Mouse (Mus musculus): Measurements from ENCODE around the gene Rxrb. TPM values are rescaled to one million over a fixed set of nuclear protein-coding genes. Genes with fewer than 3 reads are reported as not detected.
A peak's percentile ranks its signal among the peaks of the same experiment; 100 is the strongest.

Gene Rxrb
- polyA plus RNA-seq, 1 experiment from 2014 or later = 16.4 TPM

- H3K9me3 ChIP-seq (ENCODE audit: control insufficient read depth, low read length) = no peaks in the 10 kb centered on the region
- H3K27me3 ChIP-seq (ENCODE audit: control insufficient read depth, insufficient read depth, low read length) = peaks cover 39% of the 10 kb centered on the region
- H3K4me3 ChIP-seq (ENCODE audit: control insufficient read depth in 1 of 2, insufficient read depth in 1 of 2, low read depth in 1 of 2, low read length in 2 of 2) = peak overlapping the region in 1 of 2 experiments; percentile 21; a peak in 2 of 4 replicates
- no peak overlapping the region for H3K27ac ChIP-seq (replicated peaks in 1 of 2; ENCODE audit: control insufficient read depth in 1 of 2, insufficient read depth in 1 of 2, low read depth in 2 of 2, low read length in 2 of 2)
- WGBS = 28% methylated on average over 16 of the region's 21 CpGs
- H3K9ac ChIP-seq (ENCODE audit: low read length) = peak overlapping the region; percentile 21; the same call in 1 of the 2 replicates
- peak overlapping the region; percentile 60 for H3K4me2 ChIP-seq (ENCODE audit: low read length)
- ATAC-seq (ENCODE audit: insufficient number of reproducible peaks, insufficient read depth, low FRiP score, low read depth) = no peak
- H3K36me3 ChIP-seq (ENCODE audit: control insufficient read depth, insufficient read depth, low read length) = peaks cover 45% of the 10 kb centered on the region
- peaks cover 10 to 25% of the 10 kb centered on the region in 2 experiments for H3K4me1 ChIP-seq (ENCODE audit: control insufficient read depth in 2 of 2, insufficient read depth in 2 of 2, low read length in 2 of 2)
These were observed 6.8 kb downstream of the Rxrb start for GRCm38 (mm10) chr17:34038440-34038839.

GRCm38 (mm10) chr17:34038878-34039561 lies 7.4 kb downstream of the Rxrb start, which contains the start of gene Col11a2:
Gene Col11a2, plus strand, starts transcription at chr17:34039437.
- H3K4me3 ChIP-seq (ENCODE audit: control insufficient read depth in 1 of 2, insufficient read depth in 1 of 2, low read depth in 1 of 2, low read length in 2 of 2) = peak within 1 kb of the TSS in 1 of 2 experiments; percentile 21; a peak in 2 of 4 replicates
- H3K9me3 ChIP-seq (ENCODE audit: control insufficient read depth, low read length) = no peaks in the 10 kb centered on the region
- peak within 1 kb of the TSS; percentile 22 for H3K9ac ChIP-seq (ENCODE audit: low read length)
- peaks cover 39% of the 10 kb centered on the region for H3K36me3 ChIP-seq (ENCODE audit: control insufficient read depth, insufficient read depth, low read length)
- H3K4me1 ChIP-seq (ENCODE audit: control insufficient read depth in 2 of 2, insufficient read depth in 2 of 2, low read length in 2 of 2) = peaks cover 10 to 25% of the 10 kb centered on the region in 2 experiments
- H3K4me2 ChIP-seq (ENCODE audit: low read length) = peak within 1 kb of the TSS; percentile 60
- H3K27me3 ChIP-seq (ENCODE audit: control insufficient read depth, insufficient read depth, low read length) = peaks cover 39% of the 10 kb centered on the region
- WGBS = 8% methylated on average over 28 of the region's 28 CpGs
- ATAC-seq (ENCODE audit: insufficient number of reproducible peaks, insufficient read depth, low FRiP score, low read depth) = no peak
- H3K27ac ChIP-seq (replicated peaks in 1 of 2; ENCODE audit: control insufficient read depth in 1 of 2, insufficient read depth in 1 of 2, low read depth in 2 of 2, low read length in 2 of 2) = no peak within 1 kb of the TSS

GRCm38 (mm10) chr17:34039562-34040450 lies 8.2 kb downstream of the Rxrb start:
- 20% methylated on average over 17 of the region's 17 CpGs for WGBS
- Histone ChIP-seq H3K4me3 (ENCODE audit: control insufficient read depth in 1 of 2, insufficient read depth in 1 of 2, low read depth in 1 of 2, low read length in 2 of 2) (peak overlapping the region in 1 of 2 experiments; percentile 21; a peak in 2 of 4 replicates), H3K27ac (replicated peaks in 1 of 2; ENCODE audit: control insufficient read depth in 1 of 2, insufficient read depth in 1 of 2, low read depth in 2 of 2, low read length in 2 of 2) (no peak overlapping the region), H3K27me3 (ENCODE audit: control insufficient read depth, insufficient read depth, low read length) (peaks cover 39% of the 10 kb centered on the region), H3K9ac (ENCODE audit: low read length) (0 out of 2 replicates have a peak overlapping the region, but pooled peaks have one; percentile 22), H3K36me3 (ENCODE audit: control insufficient read depth, insufficient read depth, low read length) (peaks cover 31% of the 10 kb centered on the region), H3K4me1 (ENCODE audit: control insufficient read depth in 2 of 2, insufficient read depth in 2 of 2, low read length in 2 of 2) (peaks cover 10 to 22% of the 10 kb centered on the region in 2 experiments), H3K4me2 (ENCODE audit: low read length) (peak overlapping the region; percentile 60), H3K9me3 (ENCODE audit: control insufficient read depth, low read length) (no peaks in the 10 kb centered on the region)
- no peak for ATAC-seq (ENCODE audit: insufficient number of reproducible peaks, insufficient read depth, low FRiP score, low read depth)

- Histone ChIP-seq H3K27me3 (ENCODE audit: control insufficient read depth, insufficient read depth, low read length) (peaks cover 18% of the 10 kb centered on the region), H3K4me2 (ENCODE audit: low read length) (no peak overlapping the region), H3K4me3 (ENCODE audit: control insufficient read depth in 1 of 2, insufficient read depth in 1 of 2, low read depth in 1 of 2, low read length in 2 of 2) (no peak overlapping the region), H3K9me3 (ENCODE audit: control insufficient read depth, low read length) (peaks cover 5% of the 10 kb centered on the region; the same call in 1 of the 2 replicates), H3K27ac (replicated peaks in 1 of 2; ENCODE audit: control insufficient read depth in 1 of 2, insufficient read depth in 1 of 2, low read depth in 2 of 2, low read length in 2 of 2) (no peak overlapping the region), H3K36me3 (ENCODE audit: control insufficient read depth, insufficient read depth, low read length) (no peaks in the 10 kb centered on the region), H3K4me1 (ENCODE audit: control insufficient read depth in 2 of 2, insufficient read depth in 2 of 2, low read length in 2 of 2) (no peaks in the 10 kb centered on the region), H3K9ac (ENCODE audit: low read length) (no peak overlapping the region)
- 74% methylated on average over 14 of the region's 14 CpGs for WGBS
- ATAC-seq (ENCODE audit: insufficient number of reproducible peaks, insufficient read depth, low FRiP score, low read depth) = no peak
These were observed 14.3 kb downstream of the Rxrb start for GRCm38 (mm10) chr17:34045941-34046340.

- ATAC-seq (ENCODE audit: insufficient number of reproducible peaks, insufficient read depth, low FRiP score, low read depth) = no peak
- WGBS = 86% methylated on average over 5 of the region's 5 CpGs
These were observed 15.9 kb downstream of the Rxrb start for GRCm38 (mm10) chr17:34047404-34048050.

GRCm38 (mm10) chr17:34057224-34057623 lies 25.6 kb downstream of the Rxrb start:
- Histone ChIP-seq H3K9ac (ENCODE audit: low read length) (no peak overlapping the region), H3K4me3 (ENCODE audit: control insufficient read depth in 1 of 2, insufficient read depth in 1 of 2, low read depth in 1 of 2, low read length in 2 of 2) (no peak overlapping the region), H3K27ac (replicated peaks in 1 of 2; ENCODE audit: control insufficient read depth in 1 of 2, insufficient read depth in 1 of 2, low read depth in 2 of 2, low read length in 2 of 2) (no peak overlapping the region), H3K4me1 (ENCODE audit: control insufficient read depth in 2 of 2, insufficient read depth in 2 of 2, low read length in 2 of 2) (no peaks in the 10 kb centered on the region), H3K4me2 (ENCODE audit: low read length) (no peak overlapping the region), H3K36me3 (ENCODE audit: control insufficient read depth, insufficient read depth, low read length) (no peaks in the 10 kb centered on the region), H3K9me3 (ENCODE audit: control insufficient read depth, low read length) (no peaks in the 10 kb centered on the region), H3K27me3 (ENCODE audit: control insufficient read depth, insufficient read depth, low read length) (no peaks in the 10 kb centered on the region)
- 66% methylated on average over 7 of the region's 7 CpGs for WGBS
- ATAC-seq (ENCODE audit: insufficient number of reproducible peaks, insufficient read depth, low FRiP score, low read depth) = no peak

More at GRCm38 (mm10) chr17:34047404-34048050, 15.9 kb downstream of the Rxrb start:
- Histone ChIP-seq H3K4me1 (ENCODE audit: control insufficient read depth in 2 of 2, insufficient read depth in 2 of 2, low read length in 2 of 2) (no peaks in the 10 kb centered on the region), H3K4me2 (ENCODE audit: low read length) (no peak overlapping the region), H3K27ac (replicated peaks in 1 of 2; ENCODE audit: control insufficient read depth in 1 of 2, insufficient read depth in 1 of 2, low read depth in 2 of 2, low read length in 2 of 2) (no peak overlapping the region), H3K9ac (ENCODE audit: low read length) (no peak overlapping the region), H3K27me3 (ENCODE audit: control insufficient read depth, insufficient read depth, low read length) (peaks cover 2% of the 10 kb centered on the region), H3K36me3 (ENCODE audit: control insufficient read depth, insufficient read depth, low read length) (no peaks in the 10 kb centered on the region), H3K4me3 (ENCODE audit: control insufficient read depth in 1 of 2, insufficient read depth in 1 of 2, low read depth in 1 of 2, low read length in 2 of 2) (no peak overlapping the region), H3K9me3 (ENCODE audit: control insufficient read depth, low read length) (peaks cover 5% of the 10 kb centered on the region; the same call in 1 of the 2 replicates)

GRCm38 (mm10) chr17:34068864-34069263 lies 37.3 kb downstream of the Rxrb start:
- Histone ChIP-seq H3K27ac (replicated peaks in 1 of 2; ENCODE audit: control insufficient read depth in 1 of 2, insufficient read depth in 1 of 2, low read depth in 2 of 2, low read length in 2 of 2) (no peak overlapping the region), H3K27me3 (ENCODE audit: control insufficient read depth, insufficient read depth, low read length) (peaks cover 2% of the 10 kb centered on the region; the same call in 1 of the 2 replicates), H3K9me3 (ENCODE audit: control insufficient read depth, low read length) (0 out of 2 replicates have a peak, but pooled peaks cover 3% of the 10 kb centered on the region), H3K9ac (ENCODE audit: low read length) (no peak overlapping the region), H3K36me3 (ENCODE audit: control insufficient read depth, insufficient read depth, low read length) (no peaks in the 10 kb centered on the region), H3K4me2 (ENCODE audit: low read length) (no peak overlapping the region), H3K4me3 (ENCODE audit: control insufficient read depth in 1 of 2, insufficient read depth in 1 of 2, low read depth in 1 of 2, low read length in 2 of 2) (no peak overlapping the region), H3K4me1 (ENCODE audit: control insufficient read depth in 2 of 2, insufficient read depth in 2 of 2, low read length in 2 of 2) (no peaks in the 10 kb centered on the region)
- ATAC-seq (ENCODE audit: insufficient number of reproducible peaks, insufficient read depth, low FRiP score, low read depth) = no peak
- WGBS = 53% methylated on average over 3 of the region's 3 CpGs

All from heart, embryonic 14.5 days (tissue).